Mouse (Mus musculus): ENCODE results near the gene Gpr165.

The Gpr165 gene

GRCm38 (mm10) chrX:96712907-96713774 lies at the start of gene Gpr165:
TSS of gene Gpr165 (plus strand) at chrX:96713441.
- peak; percentile 70 for DNase-seq (ENCODE audit: low spot score)

- no peak for DNase-seq (ENCODE audit: low spot score)
Observed at GRCm38 (mm10) chrX:96674871-96675270, 38.4 kb upstream of the Gpr165 start.

All from ovary, adult 18-20 months (tissue).